Mouse (Mus musculus) testis, adult 2 months (tissue): ENCODE data around the gene Erp27. TPM values are rescaled to one million over a fixed set of nuclear protein-coding genes. Genes with fewer than 3 reads are reported as not detected.

Source experiments
- H3K27ac ChIP-seq: fragments of 200-500 bp; 2 replicates; pipeline ENCODE4 v1.5.1; 2012; ENCODE audit warnings: low read depth, low read length; ENCODE audit not compliant: control insufficient read depth, insufficient read depth
- H3K27me3 ChIP-seq: fragments of 200-500 bp; 2 replicates; pipeline ENCODE4 v1.6.1; 2012; ENCODE audit warnings: mild to moderate bottlenecking, low read length, moderate library complexity; ENCODE audit not compliant: control insufficient read depth, insufficient read depth
- H3K36me3 ChIP-seq: fragments of 200-500 bp; 2 replicates; pipeline ENCODE4 v1.6.1; 2012; ENCODE audit warnings: mild to moderate bottlenecking, low read length; ENCODE audit not compliant: control insufficient read depth, insufficient read depth
- H3K4me1 ChIP-seq: fragments of 200-500 bp; 2 replicates; pipeline ENCODE4 v1.6.1; 2012; ENCODE audit warnings: low read length; ENCODE audit not compliant: control insufficient read depth, insufficient read depth
- H3K4me3 ChIP-seq: fragments of 200-500 bp; 2 replicates; pipeline ENCODE4 v1.5.1; 2012; ENCODE audit warnings: low read depth, mild to moderate bottlenecking, low read length, moderate library complexity, mixed read lengths; ENCODE audit not compliant: control insufficient read depth
- CTCF ChIP-seq: fragments of 200-500 bp; IDR thresholded peaks from 2 replicates; pipeline ENCODE4 v1.5.1; 2012; ENCODE audit warnings: low read depth, mild to moderate bottlenecking, inconsistent platforms, low read length, moderate library complexity; ENCODE audit not compliant: control insufficient read depth, insufficient read depth, insufficient replicate concordance
- POLR2A ChIP-seq: fragments of 200-500 bp; IDR thresholded peaks from 2 replicates; pipeline ENCODE4 v1.6.1; 2012; ENCODE audit warnings: low read depth, mild to moderate bottlenecking, inconsistent platforms, low read length, moderate library complexity; ENCODE audit not compliant: control insufficient read depth
- polyA plus RNA-seq: library from polyadenylated mRNA; depleted of rRNA; stranded (reverse); fragments of >200 nt; gene quantifications from 2 replicates; pipeline ENCODE4 v1.2.3, GENCODE M21; 2012

Gene Erp27
- polyA plus RNA-seq, 1 experiment: 0.09 TPM

DNA sequence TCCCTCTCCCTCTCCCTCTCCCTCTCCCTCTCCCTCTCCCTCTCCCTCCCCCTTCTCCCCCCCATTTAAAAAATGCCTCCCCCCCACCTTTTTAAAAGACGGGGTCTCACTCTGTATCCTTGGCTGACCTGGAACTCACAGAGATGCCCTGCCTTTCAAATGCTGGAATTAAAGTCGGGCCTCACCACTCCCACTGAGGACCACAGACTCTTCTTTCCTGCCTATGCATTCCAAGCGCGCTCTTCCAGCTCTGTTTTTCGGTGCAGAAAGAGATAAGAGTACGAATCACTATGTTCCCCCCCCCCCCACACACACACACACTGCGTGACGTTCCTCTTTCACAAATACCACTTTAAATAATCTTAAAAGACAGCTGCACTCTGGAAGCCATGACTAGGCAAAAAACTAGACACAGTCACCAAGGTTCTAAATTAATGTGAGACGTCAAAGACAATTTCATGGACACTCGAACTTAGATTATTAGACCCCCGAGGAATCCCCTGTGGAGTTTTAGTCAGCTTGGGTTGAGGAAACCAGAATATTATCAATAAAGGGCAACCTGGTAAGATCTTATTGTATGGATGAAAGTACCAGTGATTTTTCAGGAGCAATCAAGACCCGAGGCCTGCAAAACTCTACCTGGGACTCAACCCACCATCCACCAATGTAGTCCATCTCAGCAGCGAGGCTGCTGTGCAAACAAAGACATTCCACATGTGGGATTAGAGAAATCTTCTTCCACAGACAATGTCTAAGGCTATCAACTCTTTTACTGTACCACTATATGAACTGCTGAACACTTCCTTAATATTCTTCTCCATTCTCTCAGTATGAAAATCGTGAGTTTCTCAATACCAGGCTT is 17.6 kb upstream of the Erp27 start:
- H3K4me3 ChIP-seq: no peak overlapping the region
- TF ChIP-seq POLR2A: no peak
- TF ChIP-seq CTCF: no peak
- no peaks in the 10 kb centered on the region for H3K36me3 ChIP-seq
- H3K4me1 ChIP-seq: peaks cover 4% of the 10 kb centered on the region
- H3K27me3 ChIP-seq: no peaks in the 10 kb centered on the region
- no peak overlapping the region; the same call in 1 of the 2 replicates for H3K27ac ChIP-seq

DNA sequence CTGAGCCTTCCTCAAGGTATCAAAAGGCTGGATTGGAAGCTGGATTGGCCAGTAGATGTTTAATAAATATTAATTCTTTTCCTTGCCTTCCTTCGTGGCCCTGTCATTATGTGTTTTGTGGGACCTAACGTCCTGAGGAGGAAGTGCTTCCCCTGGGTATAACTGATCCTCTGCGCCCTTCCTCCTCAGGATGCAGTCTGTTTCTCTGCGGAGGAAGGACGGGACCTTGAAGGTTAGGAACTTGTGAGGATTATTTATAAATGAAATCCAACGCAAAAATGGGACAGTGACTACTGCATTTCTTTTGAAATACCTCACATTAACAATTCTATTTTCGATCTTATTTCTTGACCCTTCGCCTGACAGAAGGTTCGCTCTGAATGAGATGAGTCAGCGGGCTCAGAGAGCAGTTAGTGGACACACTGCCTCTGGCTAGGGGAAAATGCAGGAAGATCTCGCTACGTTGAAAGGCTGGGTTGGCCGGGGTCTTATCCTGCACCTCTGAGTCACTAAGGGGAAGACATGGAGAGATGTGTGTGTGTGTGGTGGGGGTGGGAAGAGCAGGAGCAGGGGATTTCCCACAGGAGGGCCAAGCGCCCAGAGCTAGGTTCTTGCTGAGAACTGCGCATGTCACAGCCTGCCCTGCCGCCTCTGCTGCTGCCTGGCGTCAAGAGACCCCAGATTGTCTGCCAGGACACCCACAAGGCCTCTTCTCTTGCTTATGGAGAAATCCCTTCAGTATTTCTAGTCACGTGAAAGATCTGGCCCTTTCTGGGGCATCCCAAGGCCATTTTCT is 16.5 kb upstream of the Erp27 start:
- Histone ChIP-seq H3K4me1 (peaks cover 4% of the 10 kb centered on the region), H3K27ac (peak overlapping the region; percentile 55; the same call in 1 of the 2 replicates), H3K4me3 (peak overlapping the region; percentile 10; the same call in 1 of the 2 replicates), H3K36me3 (no peaks in the 10 kb centered on the region), H3K27me3 (no peaks in the 10 kb centered on the region)
- TF ChIP-seq CTCF (no peak), POLR2A (no peak)

DNA sequence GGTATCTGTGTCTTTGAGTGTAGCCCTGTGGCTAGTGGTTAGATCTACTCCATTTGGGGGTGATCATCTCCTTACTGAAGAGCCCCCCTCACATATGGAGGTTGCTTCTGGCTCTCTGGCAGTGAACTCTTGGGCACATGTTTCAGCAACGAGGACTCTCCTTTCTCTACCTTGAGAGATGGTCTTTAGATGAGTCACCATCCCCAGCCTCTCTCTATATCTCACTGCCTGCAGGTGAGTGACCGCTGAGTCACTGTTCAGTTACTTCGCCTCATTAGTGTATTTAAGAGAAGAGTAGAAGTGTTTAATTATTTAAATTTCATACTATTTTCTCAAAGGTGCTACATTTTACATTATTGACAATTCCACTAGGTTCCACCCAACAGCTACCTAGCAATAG is 15.1 kb upstream of the Erp27 start:
- TF ChIP-seq POLR2A: no peak
- no peak for TF ChIP-seq CTCF
- peaks cover 4% of the 10 kb centered on the region for H3K4me1 ChIP-seq
- H3K27me3 ChIP-seq: no peaks in the 10 kb centered on the region
- no peak overlapping the region for H3K27ac ChIP-seq
- H3K4me3 ChIP-seq: no peak overlapping the region
- no peaks in the 10 kb centered on the region for H3K36me3 ChIP-seq

- no peak for TF ChIP-seq CTCF
- TF ChIP-seq POLR2A: no peak
- Histone ChIP-seq H3K27me3 (no peaks in the 10 kb centered on the region), H3K36me3 (no peaks in the 10 kb centered on the region), H3K4me3 (no peak overlapping the region), H3K27ac (no peak overlapping the region), H3K4me1 (peaks cover 4% of the 10 kb centered on the region)
Measured at GRCm38 (mm10) chr6:136936361-136936760, 14.4 kb upstream of the Erp27 start.

- no peaks in the 10 kb centered on the region for H3K36me3 ChIP-seq
Measured at GRCm38 (mm10) chr6:136935233-136935632, 13.3 kb upstream of the Erp27 start.

GRCm38 (mm10) chr6:136934068-136934467 is 12.1 kb upstream of the Erp27 start:
- Histone ChIP-seq H3K27ac (no peak overlapping the region), H3K4me3 (no peak overlapping the region), H3K27me3 (no peaks in the 10 kb centered on the region), H3K4me1 (peaks cover 4% of the 10 kb centered on the region), H3K36me3 (no peaks in the 10 kb centered on the region)
- TF ChIP-seq POLR2A: no peak
- TF ChIP-seq CTCF: no peak

More at GRCm38 (mm10) chr6:136935233-136935632, 13.3 kb upstream of the Erp27 start:
- Histone ChIP-seq H3K4me1 (peaks cover 4% of the 10 kb centered on the region), H3K27me3 (no peaks in the 10 kb centered on the region), H3K4me3 (no peak overlapping the region), H3K27ac (no peak overlapping the region)
- TF ChIP-seq CTCF: no peak
- no peak for TF ChIP-seq POLR2A

GRCm38 (mm10) chr6:136931246-136931645 is 9.3 kb upstream of the Erp27 start:
- no peaks in the 10 kb centered on the region for H3K27me3 ChIP-seq
- H3K27ac ChIP-seq: no peak overlapping the region
- no peaks in the 10 kb centered on the region for H3K36me3 ChIP-seq

More at GRCm38 (mm10) chr6:136931246-136931645, 9.3 kb upstream of the Erp27 start:
- TF ChIP-seq CTCF (no peak), POLR2A (no peak)
- Histone ChIP-seq H3K4me1 (no peaks in the 10 kb centered on the region), H3K4me3 (no peak overlapping the region)
